Mouse (Mus musculus) neutrophil, adult 5-6 weeks (primary cell): Measurements from ENCODE around the gene Smbd1. TPM values are rescaled to one million over a fixed set of nuclear protein-coding genes. Genes with fewer than 3 reads are reported as not detected.

Experiments used
- ATAC-seq: fragments of 151-379, 151-347 bp; 2 replicates; pipeline ENCODE4 v1.8.0; 2017; ENCODE audit warnings: mild to moderate bottlenecking, moderate TSS enrichment; ENCODE audit not compliant: insufficient number of reproducible peaks, poor library complexity, low FRiP score, severe bottlenecking; ENCODE audit errors: extremely low read depth
- total RNA-seq: library from RNA; stranded (forward); fragments of 200-1000 nt; gene quantifications from 2 replicates; pipeline ENCODE4 v1.2.3, GENCODE M21; 2017

Smbd1 gene
- total RNA-seq, 1 experiment from 2014 or later: not detected

- ATAC-seq: no peak
Measured at GRCm38 (mm10) chr16:32815160-32815605, 4.9 kb upstream of the Smbd1 start.

DNA sequence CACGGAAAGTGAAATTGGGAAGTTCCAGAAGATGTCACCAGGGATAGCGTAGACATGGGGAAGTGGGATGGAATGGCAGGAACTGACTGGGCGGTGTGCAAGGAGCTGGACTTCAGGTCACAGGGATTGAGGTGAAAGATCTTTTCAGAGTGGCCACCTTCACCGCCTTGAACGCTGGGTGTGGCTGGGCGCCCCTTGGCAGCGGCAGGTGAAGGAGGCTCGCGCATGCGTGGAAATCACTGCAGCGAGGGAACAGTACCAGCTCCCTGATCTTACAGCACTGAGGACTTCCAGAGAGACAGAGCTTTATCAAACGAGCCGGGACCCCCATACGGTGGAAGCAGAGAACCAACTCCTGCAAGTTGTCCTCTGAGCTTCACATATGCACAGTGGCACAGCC lies 4.3 kb upstream of the Smbd1 start:
- no peak for ATAC-seq

- ATAC-seq: no peak
Measured at GRCm38 (mm10) chr16:32813771-32814170, 3.5 kb upstream of the Smbd1 start.

GRCm38 (mm10) chr16:32813362-32813761 lies 3.1 kb upstream of the Smbd1 start:
- ATAC-seq: no peak

GRCm38 (mm10) chr16:32812888-32813361 lies 2.6 kb upstream of the Smbd1 start:
- peak; percentile 87 for ATAC-seq

GRCm38 (mm10) chr16:32807408-32808185 lies 2.7 kb downstream of the Smbd1 start:
- no peak for ATAC-seq

DNA sequence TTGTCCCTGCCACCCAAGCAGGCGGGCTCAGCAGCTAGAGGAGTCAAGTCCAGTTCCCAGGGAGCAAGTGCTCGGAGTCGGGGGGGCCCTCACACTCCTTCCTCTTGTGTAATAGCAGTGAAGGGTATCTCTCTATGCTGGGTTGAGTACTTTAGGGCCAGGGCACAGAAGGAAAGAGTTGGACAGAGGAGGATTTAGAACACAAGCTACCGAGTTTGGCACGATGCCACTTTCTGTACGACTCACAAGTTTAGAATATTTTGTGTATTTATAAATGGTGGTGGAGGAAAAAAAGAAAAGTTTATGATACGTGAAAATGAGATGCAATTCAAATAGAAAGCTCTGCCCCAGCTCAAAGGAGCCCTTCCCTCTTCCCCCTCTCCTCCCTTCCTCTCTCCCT lies 5.1 kb downstream of the Smbd1 start:
- ATAC-seq: no peak

DNA sequence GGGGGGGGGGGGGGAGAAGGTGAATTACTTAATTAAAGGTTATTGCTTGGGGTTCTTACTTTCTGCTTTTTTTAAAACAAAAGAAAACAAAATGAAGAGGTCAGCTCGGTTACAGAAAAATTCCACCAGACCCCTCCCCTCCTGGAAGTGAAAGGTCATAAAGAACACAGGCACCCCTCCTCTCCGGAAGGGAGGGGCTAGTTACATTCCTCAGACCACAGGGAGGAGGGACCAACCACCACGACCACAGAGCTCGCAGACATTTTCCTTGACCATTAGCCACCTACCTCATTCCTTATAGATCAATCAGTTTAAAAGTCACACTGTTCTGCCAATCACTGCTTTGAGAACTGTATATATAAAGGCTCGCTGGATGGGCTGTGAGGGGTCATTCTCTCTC lies 6.4 kb downstream of the Smbd1 start:
- ATAC-seq: no peak

DNA sequence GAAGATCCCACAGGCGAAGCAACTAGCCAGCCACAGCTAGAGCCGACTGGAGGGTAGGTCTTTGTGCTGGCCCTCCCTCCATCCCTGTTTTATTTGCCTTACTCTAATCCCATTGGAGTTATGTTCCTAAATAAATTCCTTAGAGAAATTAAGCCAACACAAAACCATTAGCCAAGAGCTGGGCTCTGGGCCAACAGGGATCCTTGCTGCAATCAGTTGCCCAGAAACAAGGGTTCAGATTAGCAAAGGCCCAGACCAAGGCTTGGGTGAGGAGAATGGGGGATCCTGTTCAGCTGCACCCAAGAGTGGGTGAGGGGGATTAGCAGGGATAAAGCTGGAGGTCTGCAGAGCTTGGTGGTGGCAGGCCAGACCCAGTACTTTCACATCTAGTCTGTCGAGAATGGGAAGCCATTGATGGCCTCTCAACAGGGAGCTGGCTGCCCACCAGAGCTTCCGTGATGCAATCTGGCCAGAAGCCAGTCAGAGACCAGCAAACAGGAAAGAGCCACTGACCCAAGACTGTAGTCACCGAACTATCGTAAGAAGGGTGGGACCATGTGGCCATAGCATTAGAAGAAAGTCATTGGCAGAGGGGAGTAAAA lies 6.9 kb downstream of the Smbd1 start:
- ATAC-seq: no peak

DNA sequence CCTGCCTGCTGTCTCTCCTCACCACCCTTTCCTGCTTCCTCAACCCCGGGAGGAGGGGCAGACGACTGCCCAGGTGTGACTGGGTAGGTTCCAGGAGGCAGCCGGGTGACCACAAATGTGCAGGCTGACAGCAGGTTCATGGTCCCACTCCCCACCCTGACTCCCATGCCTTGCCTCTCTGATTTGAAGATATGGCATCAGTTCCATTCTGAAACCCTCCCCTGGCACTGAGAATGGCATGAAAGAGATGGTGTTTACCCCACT lies 12.9 kb downstream of the Smbd1 start, which contains the start of gene Muc20:
TSS of gene Muc20 (minus strand) at position 10 of the 264 bp plus-strand sequence.
- no peak for ATAC-seq

- no peak for ATAC-seq
Measured at GRCm38 (mm10) chr16:32796676-32797425, 13.4 kb downstream of the Smbd1 start.

DNA sequence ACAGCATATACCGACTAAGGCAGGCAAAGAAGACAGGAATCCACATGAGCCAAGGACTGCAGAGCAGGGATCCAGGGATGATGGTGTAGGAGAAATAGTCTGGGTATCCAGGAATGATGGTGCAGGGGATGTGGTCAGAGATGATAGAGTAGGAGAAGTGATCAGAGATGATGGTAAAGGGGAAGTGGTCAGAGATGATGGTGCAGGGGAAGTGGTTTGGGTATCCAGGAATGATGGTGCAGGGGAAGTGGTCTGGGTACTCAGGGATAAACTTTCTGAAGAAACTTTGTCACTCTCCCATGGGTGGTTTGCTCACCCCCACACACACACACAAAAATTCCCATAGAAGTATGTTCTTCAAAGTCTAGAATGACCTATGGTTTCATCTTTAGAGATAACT lies 15.1 kb downstream of the Smbd1 start:
- ATAC-seq: no peak

GRCm38 (mm10) chr16:32790056-32790455 lies 20.2 kb downstream of the Smbd1 start:
- ATAC-seq: no peak

- no peak for ATAC-seq
Measured at GRCm38 (mm10) chr16:32784840-32785239, 25.4 kb downstream of the Smbd1 start.

DNA sequence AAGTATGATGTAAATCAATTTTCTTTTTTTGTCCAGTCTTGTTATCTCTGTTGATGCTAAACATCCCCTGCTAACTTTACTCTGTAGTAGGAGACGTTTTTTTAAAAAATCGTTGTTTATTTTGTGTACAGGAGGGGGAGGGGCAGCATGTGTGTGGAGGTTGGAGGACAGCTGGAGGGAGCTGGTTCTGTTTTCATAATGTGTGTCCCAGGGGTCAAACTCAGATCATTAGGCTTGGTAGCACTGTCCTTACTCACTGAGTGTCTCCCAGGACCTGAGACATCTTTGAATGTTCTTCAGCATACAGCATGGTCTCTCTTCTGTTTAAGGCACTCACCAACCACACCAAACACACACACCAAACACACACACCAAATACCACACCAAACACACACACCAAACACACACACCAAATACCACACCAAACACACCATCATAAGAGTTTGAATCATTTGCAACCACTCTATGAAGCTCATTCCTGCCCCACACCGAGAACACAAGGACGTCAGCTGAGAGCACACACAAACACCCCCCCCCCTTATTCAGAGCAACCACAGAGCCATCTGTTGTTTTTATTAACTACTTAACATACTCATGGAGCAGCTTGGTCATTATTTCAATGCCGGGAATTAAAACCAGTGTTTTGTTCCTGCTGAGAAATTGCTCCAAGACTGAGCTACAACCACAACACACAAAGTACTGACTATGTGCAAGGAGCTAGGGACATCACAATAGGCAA lies 26.8 kb downstream of the Smbd1 start:
- no peak for ATAC-seq

DNA sequence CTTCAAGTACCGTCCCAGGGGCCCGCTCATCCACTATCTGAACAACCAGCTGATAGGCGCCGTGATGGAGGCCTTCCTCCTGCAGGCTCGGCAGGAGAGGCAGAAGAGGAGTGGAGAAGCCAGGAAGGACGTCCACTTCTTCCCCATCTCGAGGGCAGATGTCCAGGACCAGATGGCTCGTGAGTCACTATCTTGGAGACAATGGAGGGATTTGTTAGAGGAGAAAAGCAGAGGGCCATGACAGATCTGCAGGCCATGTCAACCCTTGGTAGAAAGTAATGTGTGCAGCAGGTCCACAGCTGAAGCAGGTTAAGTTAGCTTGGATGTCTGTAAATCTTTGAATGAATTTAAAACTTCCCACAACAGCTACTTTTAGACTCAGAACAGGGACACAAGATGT lies 31.3 kb downstream of the Smbd1 start:
- no peak for ATAC-seq

DNA sequence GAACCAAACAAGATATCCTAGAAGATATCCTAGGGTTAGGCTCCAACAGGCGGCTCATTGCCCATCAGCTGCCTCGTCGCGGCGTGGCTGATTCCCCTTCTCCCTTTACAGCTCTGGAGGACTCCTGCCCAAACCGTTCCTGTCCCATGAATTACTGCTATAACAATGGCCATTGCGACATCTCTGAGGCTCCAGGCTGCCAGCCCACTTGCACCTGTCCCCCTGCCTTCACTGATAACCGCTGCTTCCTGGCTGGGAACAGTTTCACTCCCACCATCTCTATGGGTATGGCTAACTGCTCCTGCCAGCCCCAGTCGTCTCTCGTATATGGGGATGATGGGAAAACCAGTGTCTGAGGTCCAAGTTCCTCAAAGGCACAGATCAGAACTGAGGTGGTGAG lies 33.6 kb downstream of the Smbd1 start:
- ATAC-seq: no peak

- ATAC-seq: no peak
Measured at GRCm38 (mm10) chr16:32766904-32767303, 43.4 kb downstream of the Smbd1 start.

- ATAC-seq: no peak
Measured at GRCm38 (mm10) chr16:32764961-32765360, 45.3 kb downstream of the Smbd1 start.
